Mouse (Mus musculus): Measurements from ENCODE around the gene Phkg2.

DNA sequence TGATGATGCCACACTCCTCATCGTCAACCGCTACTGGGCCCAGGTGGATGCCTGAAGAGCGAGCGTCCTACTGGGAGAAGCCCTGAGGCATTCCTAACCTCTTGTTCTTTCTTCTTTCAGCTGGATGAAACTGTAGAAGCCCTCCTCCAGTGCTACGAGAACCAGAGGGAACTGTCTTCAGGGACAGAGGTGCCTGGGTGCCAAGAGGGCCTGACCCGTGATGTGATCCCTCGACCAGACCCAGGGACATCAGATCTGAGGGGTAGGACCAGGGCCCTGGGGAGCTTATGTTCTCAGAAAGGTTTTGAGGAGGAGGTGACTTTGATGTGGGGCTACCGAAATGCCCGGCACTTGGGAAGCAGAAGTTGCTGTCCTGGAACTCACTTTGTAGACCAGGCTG is 16.5 kb downstream of the Phkg2 start:
- TF ChIP-seq POLR2A (IDR thresholded peaks at IDR 0.05; ENCODE audit: control insufficient read depth, extremely low read depth, insufficient read depth, low read length, poor library complexity) = no peak
- TF ChIP-seq CTCF (IDR thresholded peaks at IDR 0.05; ENCODE audit: borderline replicate concordance, control insufficient read depth, extremely low read depth, insufficient read depth, low read length, poor library complexity) = no peak
